Mouse (Mus musculus): ENCODE measurements around the gene Olfr553. TPM values are rescaled to one million over a fixed set of nuclear protein-coding genes. Genes with fewer than 3 reads are reported as not detected.
"Not testable (repeated sequence)": the region's sequence is repeated elsewhere in the genome, so short reads cannot be mapped to it uniquely, and the experiment has no call there.

The Olfr553 gene
- not detected in 2 replicates for polyA plus RNA-seq (2014; fragmentation: Nextera tagmentation; extraction: Ambion mirVana)

- Histone ChIP-seq H3K4me1 (ENCODE audit: control insufficient read depth, insufficient read depth, low read length) (no peaks in the 10 kb centered on the region), H3K9ac (replicated peaks; ENCODE audit: low read depth, low read length) (no peak within 1 kb of the TSS), H3K4me3 (ENCODE audit: low read depth, low read length) (no peak within 1 kb of the TSS), H3K9me3 (ENCODE audit: control insufficient read depth, low read length) (no peaks in the 10 kb centered on the region), H3K27me3 (ENCODE audit: control insufficient read depth, insufficient read depth, low read length) (no peaks in the 10 kb centered on the region), H3K27ac (ENCODE audit: low read depth, low read length) (no peak within 1 kb of the TSS), H3K36me3 (ENCODE audit: control insufficient read depth, insufficient read depth, low read length) (no peaks in the 10 kb centered on the region), H3K4me2 (ENCODE audit: low read depth, low read length) (no peak within 1 kb of the TSS)
- ATAC-seq (ENCODE audit: low read depth): no peak
Observed at GRCm38 (mm10) chr7:102618118-102618517, at the start of gene Olfr553. Olfr553 (minus strand) TSS chr7:102618218.

DNA sequence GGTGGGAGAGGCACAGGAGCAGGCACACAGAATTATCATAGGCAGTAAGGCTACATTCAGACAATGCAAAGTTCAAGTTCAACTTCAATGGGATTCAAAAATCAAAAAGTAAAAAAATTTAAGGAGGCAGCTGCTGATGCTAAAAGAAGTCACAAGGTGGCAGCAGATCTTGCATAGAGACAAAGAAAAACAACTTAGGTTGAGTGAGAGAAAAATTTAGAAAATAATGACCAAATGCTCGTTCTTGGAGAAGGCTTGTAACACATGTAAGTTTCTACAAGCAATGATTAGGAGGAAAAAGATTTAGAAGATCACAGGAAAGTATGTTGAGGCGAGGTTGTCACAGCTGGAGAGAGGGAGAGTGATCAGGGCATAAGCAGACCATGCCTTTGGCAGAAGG is 47.4 kb upstream of the Olfr553 start:
- H3K9ac ChIP-seq (replicated peaks; ENCODE audit: low read depth, low read length): no peak overlapping the region
- H3K27ac ChIP-seq (ENCODE audit: low read depth, low read length): no peak overlapping the region
- no peaks in the 10 kb centered on the region for H3K36me3 ChIP-seq (ENCODE audit: control insufficient read depth, insufficient read depth, low read length)
- no peaks in the 10 kb centered on the region for H3K4me1 ChIP-seq (ENCODE audit: control insufficient read depth, insufficient read depth, low read length)
- no peak overlapping the region for H3K4me3 ChIP-seq (ENCODE audit: low read depth, low read length)
- H3K4me2 ChIP-seq (ENCODE audit: low read depth, low read length): no peak overlapping the region
- H3K27me3 ChIP-seq (ENCODE audit: control insufficient read depth, insufficient read depth, low read length): no peaks in the 10 kb centered on the region
- 44% methylated on average over 2 of the region's 2 CpGs for WGBS
- H3K9me3 ChIP-seq (ENCODE audit: control insufficient read depth, low read length): no peaks in the 10 kb centered on the region
- ATAC-seq (ENCODE audit: low read depth): no peak

GRCm38 (mm10) chr7:102664599-102664998 is 46.6 kb upstream of the Olfr553 start, which contains the start of gene Olfr556:
Olfr556 (plus strand) TSS chr7:102664899.
- no peaks in the 10 kb centered on the region for H3K9me3 ChIP-seq (ENCODE audit: control insufficient read depth, low read length)
- no peak within 1 kb of the TSS for H3K4me2 ChIP-seq (ENCODE audit: low read depth, low read length)
- WGBS: 11% methylated on average over 3 of the region's 3 CpGs
- H3K9ac ChIP-seq (replicated peaks; ENCODE audit: low read depth, low read length): no peak within 1 kb of the TSS
- no peak within 1 kb of the TSS for H3K27ac ChIP-seq (ENCODE audit: low read depth, low read length)
- H3K4me3 ChIP-seq (ENCODE audit: low read depth, low read length): no peak within 1 kb of the TSS
- no peaks in the 10 kb centered on the region for H3K27me3 ChIP-seq (ENCODE audit: control insufficient read depth, insufficient read depth, low read length)
- ATAC-seq (ENCODE audit: low read depth): no peak
- H3K4me1 ChIP-seq (ENCODE audit: control insufficient read depth, insufficient read depth, low read length): no peaks in the 10 kb centered on the region
- no peaks in the 10 kb centered on the region for H3K36me3 ChIP-seq (ENCODE audit: control insufficient read depth, insufficient read depth, low read length)

DNA sequence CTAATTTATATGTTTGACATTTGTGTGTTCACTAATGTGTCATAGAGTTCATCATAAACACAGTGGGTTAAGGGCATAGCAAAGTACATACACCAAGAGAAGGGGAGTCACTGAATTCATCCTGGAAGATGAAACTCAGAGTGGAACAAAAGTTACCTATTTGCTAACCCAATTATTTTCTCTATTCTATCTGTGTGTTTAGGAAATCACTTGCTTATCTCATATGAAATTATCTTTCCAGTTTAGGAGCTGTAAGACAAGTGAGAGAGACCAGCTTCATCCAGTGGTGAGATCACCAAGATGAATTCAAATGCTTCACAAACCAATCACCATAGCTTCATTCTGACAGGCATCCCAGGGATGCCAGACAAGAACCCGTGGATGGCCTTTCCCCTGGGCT is 40.5 kb upstream of the Olfr553 start, which contains the start of gene Olfr555:
Gene Olfr555 (plus strand): TSS at position 301 of the 400 bp plus-strand sequence.
- Histone ChIP-seq H3K4me2 (ENCODE audit: low read depth, low read length) (no peak within 1 kb of the TSS), H3K9ac (replicated peaks; ENCODE audit: low read depth, low read length) (no peak within 1 kb of the TSS)
- WGBS: 71% methylated on average over 1 of the region's 1 CpGs

GRCm38 (mm10) chr7:102644945-102645344 is 26.9 kb upstream of the Olfr553 start:
- ATAC-seq (ENCODE audit: low read depth); H3K4me2 ChIP-seq (ENCODE audit: low read depth, low read length); H3K9ac ChIP-seq (replicated peaks; ENCODE audit: low read depth, low read length); H3K4me1 ChIP-seq (ENCODE audit: control insufficient read depth, insufficient read depth, low read length); H3K36me3 ChIP-seq (ENCODE audit: control insufficient read depth, insufficient read depth, low read length); H3K27ac ChIP-seq (ENCODE audit: low read depth, low read length); H3K9me3 ChIP-seq (ENCODE audit: control insufficient read depth, low read length); H3K4me3 ChIP-seq (ENCODE audit: low read depth, low read length); H3K27me3 ChIP-seq (ENCODE audit: control insufficient read depth, insufficient read depth, low read length): not testable (repeated sequence)
- 85% methylated on average over 3 of the region's 4 CpGs for WGBS

More for the DNA sequence above, 40.5 kb upstream of the Olfr553 start, which contains the start of gene Olfr555:
- no peaks in the 10 kb centered on the region for H3K9me3 ChIP-seq (ENCODE audit: control insufficient read depth, low read length)
- H3K4me3 ChIP-seq (ENCODE audit: low read depth, low read length): no peak within 1 kb of the TSS
- H3K4me1 ChIP-seq (ENCODE audit: control insufficient read depth, insufficient read depth, low read length): no peaks in the 10 kb centered on the region
- no peak within 1 kb of the TSS for H3K27ac ChIP-seq (ENCODE audit: low read depth, low read length)
- no peak for ATAC-seq (ENCODE audit: low read depth)
- no peaks in the 10 kb centered on the region for H3K27me3 ChIP-seq (ENCODE audit: control insufficient read depth, insufficient read depth, low read length)
- H3K36me3 ChIP-seq (ENCODE audit: control insufficient read depth, insufficient read depth, low read length): no peaks in the 10 kb centered on the region

DNA sequence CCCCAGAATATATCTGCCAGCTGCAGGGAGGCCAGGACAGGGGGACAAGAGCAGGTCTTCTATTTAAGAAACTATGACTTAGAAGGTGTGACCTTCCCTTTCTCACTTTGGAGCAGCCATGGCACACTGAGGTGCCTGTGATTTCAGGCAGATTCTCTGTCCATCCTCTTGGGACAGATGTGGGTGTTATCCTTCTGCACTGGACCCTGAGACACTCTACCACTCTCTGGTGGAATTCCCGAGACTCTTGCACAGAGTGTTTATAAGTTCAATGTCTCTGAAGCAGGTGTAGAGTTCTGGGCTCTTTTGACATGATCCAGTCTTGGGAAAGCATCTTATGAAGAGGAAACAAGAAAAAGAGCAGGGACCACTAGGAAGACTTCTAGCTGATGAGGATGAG is 20.1 kb upstream of the Olfr553 start, which contains the start of gene Olfr554:
Gene Olfr554 (plus strand): TSS at position 301 of the 400 bp plus-strand sequence.
- no peaks in the 10 kb centered on the region for H3K27me3 ChIP-seq (ENCODE audit: control insufficient read depth, insufficient read depth, low read length)
- H3K27ac ChIP-seq (ENCODE audit: low read depth, low read length): no peak within 1 kb of the TSS
- no peak within 1 kb of the TSS for H3K4me3 ChIP-seq (ENCODE audit: low read depth, low read length)
- H3K9me3 ChIP-seq (ENCODE audit: control insufficient read depth, low read length): no peaks in the 10 kb centered on the region
- ATAC-seq (ENCODE audit: low read depth): no peak
- H3K4me1 ChIP-seq (ENCODE audit: control insufficient read depth, insufficient read depth, low read length): no peaks in the 10 kb centered on the region
- H3K9ac ChIP-seq (replicated peaks; ENCODE audit: low read depth, low read length): no peak within 1 kb of the TSS
- WGBS: 78% methylated on average over 1 of the region's 1 CpGs
- no peak within 1 kb of the TSS for H3K4me2 ChIP-seq (ENCODE audit: low read depth, low read length)
- no peaks in the 10 kb centered on the region for H3K36me3 ChIP-seq (ENCODE audit: control insufficient read depth, insufficient read depth, low read length)

DNA sequence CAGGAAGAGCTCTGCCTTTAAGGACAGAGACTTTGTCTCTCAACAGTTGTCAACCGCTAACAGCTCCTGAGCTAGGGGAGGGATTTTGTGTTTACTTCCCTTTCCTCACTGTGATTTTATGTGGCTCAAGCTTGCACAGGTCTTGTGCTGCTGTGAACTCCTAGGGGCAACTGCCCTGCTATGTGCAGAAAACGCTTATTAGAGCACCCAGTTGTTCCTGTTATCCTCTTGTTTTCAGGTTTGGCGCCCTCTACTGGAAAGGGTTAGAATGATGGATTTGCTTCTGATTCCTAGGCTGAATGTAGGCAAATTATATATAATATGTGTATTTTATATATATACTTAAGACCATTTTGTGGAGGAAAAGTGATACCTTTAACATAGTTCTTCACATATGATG is 18.6 kb upstream of the Olfr553 start:
- Histone ChIP-seq H3K27ac (ENCODE audit: low read depth, low read length) (no peak overlapping the region), H3K9ac (replicated peaks; ENCODE audit: low read depth, low read length) (no peak overlapping the region), H3K4me1 (ENCODE audit: control insufficient read depth, insufficient read depth, low read length) (no peaks in the 10 kb centered on the region), H3K4me3 (ENCODE audit: low read depth, low read length) (no peak overlapping the region), H3K4me2 (ENCODE audit: low read depth, low read length) (no peak overlapping the region), H3K36me3 (ENCODE audit: control insufficient read depth, insufficient read depth, low read length) (no peaks in the 10 kb centered on the region), H3K9me3 (ENCODE audit: control insufficient read depth, low read length) (no peaks in the 10 kb centered on the region), H3K27me3 (ENCODE audit: control insufficient read depth, insufficient read depth, low read length) (no peaks in the 10 kb centered on the region)
- no peak for ATAC-seq (ENCODE audit: low read depth)
- 32% methylated on average over 3 of the region's 3 CpGs for WGBS

GRCm38 (mm10) chr7:102620368-102620767 is 2.4 kb upstream of the Olfr553 start:
- WGBS: 89% methylated on average over 15 of the region's 19 CpGs
- not testable (repeated sequence) for H3K27ac ChIP-seq (ENCODE audit: low read depth, low read length); H3K4me3 ChIP-seq (ENCODE audit: low read depth, low read length); H3K4me2 ChIP-seq (ENCODE audit: low read depth, low read length); H3K9me3 ChIP-seq (ENCODE audit: control insufficient read depth, low read length); H3K4me1 ChIP-seq (ENCODE audit: control insufficient read depth, insufficient read depth, low read length); H3K9ac ChIP-seq (replicated peaks; ENCODE audit: low read depth, low read length); H3K36me3 ChIP-seq (ENCODE audit: control insufficient read depth, insufficient read depth, low read length); ATAC-seq (ENCODE audit: low read depth); H3K27me3 ChIP-seq (ENCODE audit: control insufficient read depth, insufficient read depth, low read length)

DNA sequence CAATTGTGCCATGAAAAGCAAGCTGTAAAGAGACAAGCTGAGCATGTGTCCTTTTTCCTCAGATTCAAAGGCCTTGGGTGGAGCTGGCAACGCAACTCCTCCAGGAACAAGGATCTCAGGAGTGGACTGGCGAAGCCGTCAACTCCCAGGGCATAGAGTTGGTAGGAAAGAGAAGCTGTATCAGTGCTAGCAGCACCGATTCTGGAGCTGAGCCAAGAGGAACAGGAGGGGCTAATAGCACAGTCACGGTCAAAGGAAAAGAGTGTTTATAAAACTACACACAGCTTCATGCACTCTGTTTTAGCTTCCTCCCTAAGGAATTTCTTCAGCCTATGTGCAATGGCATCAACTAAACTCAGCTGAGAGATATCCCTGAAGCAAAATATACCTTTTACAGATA is 1.6 kb upstream of the Olfr553 start:
- 67% methylated on average over 5 of the region's 5 CpGs for WGBS
- Histone ChIP-seq H3K4me2 (ENCODE audit: low read depth, low read length) (no peak overlapping the region), H3K4me3 (ENCODE audit: low read depth, low read length) (no peak overlapping the region), H3K27ac (ENCODE audit: low read depth, low read length) (no peak overlapping the region), H3K36me3 (ENCODE audit: control insufficient read depth, insufficient read depth, low read length) (no peaks in the 10 kb centered on the region), H3K27me3 (ENCODE audit: control insufficient read depth, insufficient read depth, low read length) (no peaks in the 10 kb centered on the region), H3K9ac (replicated peaks; ENCODE audit: low read depth, low read length) (no peak overlapping the region), H3K4me1 (ENCODE audit: control insufficient read depth, insufficient read depth, low read length) (no peaks in the 10 kb centered on the region), H3K9me3 (ENCODE audit: control insufficient read depth, low read length) (no peaks in the 10 kb centered on the region)
- ATAC-seq (ENCODE audit: low read depth): no peak
